Comparison of ENCODE assay signal across 14 mouse cellular contexts in the genomic region with DNA sequence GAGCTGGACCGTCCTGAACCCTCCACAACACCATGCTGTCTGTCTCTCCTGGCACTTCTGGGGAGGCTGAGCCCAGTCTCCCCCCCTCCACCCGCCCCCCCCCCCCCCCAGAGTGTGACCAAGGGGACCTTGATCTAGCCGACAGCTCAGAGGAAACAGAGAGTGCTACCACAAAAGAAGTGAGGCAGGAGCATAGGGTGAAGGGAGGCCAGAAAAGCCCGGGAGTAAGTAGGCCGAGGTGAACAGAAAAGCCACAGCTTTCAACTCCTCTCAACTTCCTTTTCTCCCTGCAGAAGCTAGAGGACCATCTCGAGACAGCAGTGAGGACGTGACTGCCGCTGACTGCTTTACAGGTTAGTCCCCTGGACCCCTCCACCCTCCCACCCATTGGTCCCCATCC. TPM values are rescaled to one million over a fixed set of nuclear protein-coding genes. Genes with fewer than 3 reads are reported as not detected.
DNase-seq lines count a peak whose midpoint lies in the region; ATAC-seq and TF ChIP-seq lines count a peak whose summit lies in the region.
"Had no signal": no experiment of that assay in that cellular context is flagged by ENCODE, and none has a peak within 500 bp of the region (broad histone marks: within the 10 kb centered on the region; RNA-seq: fewer than 3 reads in every experiment).

A gene (plus strand): TSS at position 290 of the 400 bp plus-strand sequence.

- ATAC-seq in erythroblast, adult 5-6 weeks (replicated peaks; ENCODE audit: low FRiP score, poor library complexity, severe bottlenecking), result no peak
- ATAC-seq in forebrain, embryonic 16.5 days, result no peak
- ATAC-seq: intestine, embryonic 15.5 days had no signal

- TF ChIP-seq CTCF in spleen, adult 2 months (IDR thresholded peaks at IDR 0.05; ENCODE audit: extremely low read depth, insufficient read depth, insufficient read length, insufficient replicate concordance), result no peak

- H3K4me1 ChIP-seq in heart, embryonic 10.5 days, result peaks cover 19% of the 10 kb centered on the region
- H3K4me1 ChIP-seq in spleen, adult 2 months (ENCODE audit: control insufficient read depth, insufficient read depth, insufficient read length), result peaks cover 6% of the 10 kb centered on the region; the same call in 1 of the 2 replicates
- H3K4me1 ChIP-seq in brown adipose tissue, adult 24 weeks (ENCODE audit: control insufficient read depth, insufficient read depth, insufficient read length, low read length), result peaks cover 8% of the 10 kb centered on the region; the same call in 1 of the 2 replicates
- H3K4me1 ChIP-seq in megakaryocyte, embryonic 14.5 days, result peaks cover 38% of the 10 kb centered on the region
- H3K4me1 ChIP-seq in forebrain, embryonic 16.5 days (replicated peaks; ENCODE audit: control insufficient read depth, insufficient read depth, low read length), result no peaks in the 10 kb centered on the region
- H3K4me1 ChIP-seq: midbrain, embryonic 12.5 days; neural tube, embryonic 12.5 days had no signal

- no peak within 1 kb of the TSS for H3K4me2 ChIP-seq in forebrain, embryonic 16.5 days (ENCODE audit: low read length)
- H3K4me2 ChIP-seq: intestine, embryonic 15.5 days; midbrain, embryonic 12.5 days; neural tube, embryonic 12.5 days had no signal

- peak within 1 kb of the TSS; percentile 70 for H3K27ac ChIP-seq in heart, embryonic 10.5 days
- peak within 1 kb of the TSS; percentile 21 for H3K27ac ChIP-seq in spleen, adult 2 months (ENCODE audit: insufficient read depth, low read length)
- H3K27ac ChIP-seq in brown adipose tissue, adult 24 weeks (replicated peaks; ENCODE audit: low read depth, low read length), result peak within 1 kb of the TSS; percentile 29; the same call in 1 of the 2 replicates
- H3K27ac ChIP-seq in forebrain, embryonic 16.5 days (ENCODE audit: low read length), result no peak within 1 kb of the TSS
- H3K27ac ChIP-seq: intestine, embryonic 15.5 days; midbrain, embryonic 12.5 days; neural tube, embryonic 12.5 days had no signal

- no peaks in the 10 kb centered on the region for H3K36me3 ChIP-seq in heart, embryonic 10.5 days
- no peaks in the 10 kb centered on the region for H3K36me3 ChIP-seq in spleen, adult 2 months (ENCODE audit: control insufficient read depth, insufficient read depth, low read length)
- H3K36me3 ChIP-seq in megakaryocyte, embryonic 14.5 days (replicated peaks; ENCODE audit: low read length), result no peaks in the 10 kb centered on the region
- H3K36me3 ChIP-seq in forebrain, embryonic 16.5 days (ENCODE audit: control insufficient read depth, insufficient read depth), result no peaks in the 10 kb centered on the region
- H3K36me3 ChIP-seq: intestine, embryonic 15.5 days; midbrain, embryonic 12.5 days; neural tube, embryonic 12.5 days had no signal

- DNase-seq in heart, embryonic 10.5 days (ENCODE audit: low spot score), result no peak
- no peak for DNase-seq in heart, postnatal 4 days
- DNase-seq in spleen, adult 2 months (ENCODE audit: low read depth in 1 of 2, low spot score in 2 of 2), result no peak
- DNase-seq in spleen, postnatal 14 days (ENCODE audit: low spot score in 2 of 2), result no peak
- DNase-seq: adrenal gland, postnatal 10 days; right cerebral cortex, adult 18-20 months had no signal

- peaks cover 4% of the 10 kb centered on the region; the same call in 1 of the 2 replicates for H3K27me3 ChIP-seq in heart, embryonic 10.5 days (ENCODE audit: insufficient read depth, poor library complexity, severe bottlenecking)
- no peaks in the 10 kb centered on the region for H3K27me3 ChIP-seq in spleen, adult 2 months (ENCODE audit: control insufficient read depth, insufficient read depth, low read length)
- H3K27me3 ChIP-seq in megakaryocyte, embryonic 14.5 days (replicated peaks), result peaks cover 77% of the 10 kb centered on the region
- no peaks in the 10 kb centered on the region for H3K27me3 ChIP-seq in forebrain, embryonic 16.5 days (replicated peaks; ENCODE audit: control insufficient read depth, insufficient read depth, low read length)
- H3K27me3 ChIP-seq: intestine, embryonic 15.5 days; neural tube, embryonic 12.5 days had no signal

- no peak within 1 kb of the TSS for H3K9ac ChIP-seq in forebrain, embryonic 16.5 days (replicated peaks; ENCODE audit: low read depth, low read length)
- H3K9ac ChIP-seq: intestine, embryonic 15.5 days; midbrain, embryonic 12.5 days; neural tube, embryonic 12.5 days had no signal

- WGBS in heart, embryonic 10.5 days, result 47% methylated on average over 8 of the region's 8 CpGs
- 18% methylated on average over 8 of the region's 8 CpGs for WGBS in spleen, adult 2 months
- 48% methylated on average over 7 of the region's 8 CpGs for WGBS in forebrain, embryonic 16.5 days

- no peak for TF ChIP-seq POLR2A in spleen, adult 2 months (IDR thresholded peaks at IDR 0.05; ENCODE audit: low read depth, low read length)

- no peaks in the 10 kb centered on the region for H3K9me3 ChIP-seq in heart, embryonic 10.5 days
- no peaks in the 10 kb centered on the region for H3K9me3 ChIP-seq in megakaryocyte, embryonic 14.5 days
- H3K9me3 ChIP-seq in forebrain, embryonic 16.5 days (ENCODE audit: control insufficient read depth, low read length), result no peaks in the 10 kb centered on the region
- H3K9me3 ChIP-seq: intestine, embryonic 15.5 days; midbrain, embryonic 12.5 days; neural tube, embryonic 12.5 days had no signal

- no peak within 1 kb of the TSS for H3K4me3 ChIP-seq in heart, embryonic 10.5 days
- peak within 1 kb of the TSS; percentile 45 for H3K4me3 ChIP-seq in spleen, adult 2 months (ENCODE audit: extremely low read depth, insufficient read depth, insufficient read length)
- H3K4me3 ChIP-seq in brown adipose tissue, adult 24 weeks (ENCODE audit: insufficient read depth, low read depth, low read length), result no peak within 1 kb of the TSS
- H3K4me3 ChIP-seq in megakaryocyte, embryonic 14.5 days (replicated peaks), result peak within 1 kb of the TSS; percentile 54
- H3K4me3 ChIP-seq in forebrain, embryonic 16.5 days (replicated peaks; ENCODE audit: low read length), result no peak within 1 kb of the TSS
- H3K4me3 ChIP-seq: intestine, embryonic 15.5 days; midbrain, embryonic 12.5 days; neural tube, embryonic 12.5 days had no signal

RNA-seq across cellular contexts. Expression of the gene that starts here (rescaled TPM):
- polyA plus RNA-seq in heart, embryonic 10.5 days (2016; fragmentation: Nextera tagmentation; extraction: Ambion mirVana), result 0.69 and 0.79 TPM in 2 replicates
- under 1 TPM; 0.12 to 0.50 TPM for total RNA-seq in heart, postnatal 4 days (2021)
- polyA plus RNA-seq in spleen, adult 2 months (2012; rRNA removed), result 36.0 and 43.2 TPM in 2 replicates
- not detected in 2 replicates for polyA plus RNA-seq in brown adipose tissue, adult 24 weeks (2012; ENCODE audit: insufficient read depth, insufficient read length, missing spikeins)
- polyA plus RNA-seq in megakaryocyte, embryonic 14.5 days (2012; ENCODE audit: insufficient read depth, low replicate concordance), result 1.2 and 1.8 TPM in 2 replicates
- total RNA-seq in erythroblast, adult 5-6 weeks (2015; ENCODE audit: low replicate concordance), result 0.19 and 1.0 TPM in 2 replicates
- 0.85 TPM in 1 of 2 replicates, not detected in the other for total RNA-seq in erythroblast, adult 5-6 weeks (2017; ENCODE audit: low replicate concordance)
- polyA plus RNA-seq in forebrain, embryonic 16.5 days (2015; fragmentation: Nextera tagmentation; extraction: Ambion mirVana), result not detected in 2 replicates
- total RNA-seq: left cerebral cortex, postnatal 14 days had no signal

Comparison
In these comparisons a context has a peak if more than half of its experiments do, and no peak if none do; other contexts are left out.
1. RNA of the gene that starts here (polyA plus RNA-seq): 36.0 to 43.2 TPM in spleen, adult 2 months; 1.2 to 1.8 TPM in megakaryocyte, embryonic 14.5 days, 0.69 to 0.79 TPM in heart, embryonic 10.5 days, not detected in forebrain, embryonic 16.5 days and not detected in brown adipose tissue, adult 24 weeks; every median in the first group is over 10 times any median in the second.
2. H3K4me3 ChIP-seq: peak in spleen, adult 2 months (single experiment) and megakaryocyte, embryonic 14.5 days (single experiment); none in heart, embryonic 10.5 days (single experiment), brown adipose tissue, adult 24 weeks (single experiment) and forebrain, embryonic 16.5 days (single experiment).